Mouse (Mus musculus): ENCODE measurements around the gene Nr2e3.
"Not testable (repeated sequence)": the region's sequence is repeated elsewhere in the genome, so short reads cannot be mapped to it uniquely, and the experiment has no call there.

The Nr2e3 gene

DNA sequence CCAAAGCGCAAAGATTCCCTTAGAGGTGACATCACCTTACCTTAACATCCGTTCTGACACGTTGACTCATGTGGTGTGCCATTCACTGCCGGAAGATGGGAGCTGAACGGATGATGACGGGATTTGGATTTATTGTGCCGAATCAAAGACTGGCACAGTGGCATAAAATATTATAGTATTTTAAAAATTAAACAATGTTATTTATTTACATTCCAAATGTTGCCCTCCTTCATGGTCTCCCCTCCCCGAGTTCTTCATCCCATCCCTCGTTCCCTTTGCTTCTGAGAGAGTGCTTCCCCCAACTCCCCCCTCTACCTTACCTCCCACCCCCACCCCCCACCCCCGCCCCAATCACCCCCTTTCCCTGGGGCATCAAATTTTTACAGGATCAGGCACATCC is at the start of gene Nr2e3:
Nr2e3 (minus strand) TSS at position 101 of the 400 bp plus-strand sequence.
- DNase-seq: no peak

DNA sequence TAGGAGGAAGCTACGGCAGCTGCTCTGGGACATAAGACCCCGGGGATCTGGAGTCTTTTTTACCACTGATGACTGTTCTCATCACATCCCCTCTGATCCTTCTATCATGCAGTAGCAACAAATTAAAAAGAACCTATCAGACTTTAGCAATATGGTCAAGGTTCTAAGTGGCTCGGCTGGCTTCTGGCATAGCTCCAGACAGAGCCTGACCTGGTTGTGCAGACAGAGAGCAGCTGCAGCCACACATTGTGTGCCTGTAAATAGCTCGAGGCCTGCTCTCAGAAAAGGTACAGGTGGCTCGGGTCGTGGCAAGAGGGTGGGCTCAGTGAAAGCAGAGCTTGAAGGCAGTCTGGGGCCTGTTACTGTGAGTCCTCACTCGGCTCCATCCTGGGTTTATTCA is 48.5 kb upstream of the Nr2e3 start:
- no peak for DNase-seq

DNA sequence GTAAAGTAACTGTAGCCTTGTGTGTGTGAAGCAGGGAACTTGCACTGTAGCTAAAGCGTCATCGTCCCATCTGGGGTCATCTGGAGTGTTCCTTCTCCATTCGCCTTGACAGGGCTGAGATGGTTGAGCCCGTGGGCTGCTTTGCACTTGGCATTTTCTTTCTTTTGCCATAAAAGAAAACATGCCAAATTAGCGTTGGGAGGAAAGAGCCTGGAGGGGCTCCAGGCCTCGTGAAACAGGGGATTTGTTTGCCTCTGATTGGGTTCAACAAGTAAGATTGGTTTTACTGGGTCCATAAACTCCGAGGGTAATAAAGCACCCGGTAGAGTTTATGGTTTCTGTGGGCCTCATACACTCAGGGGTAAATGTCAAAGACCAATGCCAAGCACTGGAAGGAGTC is 41.9 kb upstream of the Nr2e3 start:
- DNase-seq: no peak

DNA sequence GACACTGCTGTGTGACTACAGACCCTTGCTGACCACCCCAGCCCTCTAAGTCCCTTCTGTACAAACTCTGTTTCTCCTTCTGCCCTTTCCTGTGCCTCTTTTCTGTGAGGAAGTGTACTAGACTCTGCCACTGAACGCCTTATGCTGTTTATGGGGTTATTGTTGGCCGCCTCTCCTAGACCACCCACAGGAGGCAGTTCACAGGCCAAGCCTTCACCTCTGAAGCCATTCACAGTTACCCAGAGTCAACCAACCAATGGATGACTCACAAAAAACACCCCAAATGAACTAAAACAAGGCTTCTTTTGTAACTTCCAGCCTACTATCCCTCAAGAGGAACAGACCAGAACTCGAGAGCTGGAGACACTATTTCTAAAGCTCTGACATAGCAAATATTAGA is 41.0 kb upstream of the Nr2e3 start:
- DNase-seq: no peak

DNA sequence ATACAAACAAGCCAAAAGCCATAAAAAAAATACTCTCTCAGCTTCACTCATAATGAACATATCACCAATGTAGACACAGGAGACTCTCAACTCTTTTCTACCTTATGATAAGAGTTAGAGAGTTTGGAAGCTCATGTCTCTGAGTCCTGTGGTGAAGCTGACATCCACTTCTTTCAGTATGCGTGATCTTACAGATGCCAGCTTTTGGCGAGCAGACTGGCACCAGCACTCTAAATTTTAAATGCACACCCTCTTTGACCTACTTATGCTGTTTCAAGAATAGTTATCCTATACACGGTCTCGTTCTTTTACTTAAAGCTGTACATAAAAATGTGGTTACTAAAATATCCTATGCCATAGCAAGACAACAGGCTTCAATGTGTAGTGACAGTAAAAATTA is 37.3 kb upstream of the Nr2e3 start:
- DNase-seq: no peak

DNA sequence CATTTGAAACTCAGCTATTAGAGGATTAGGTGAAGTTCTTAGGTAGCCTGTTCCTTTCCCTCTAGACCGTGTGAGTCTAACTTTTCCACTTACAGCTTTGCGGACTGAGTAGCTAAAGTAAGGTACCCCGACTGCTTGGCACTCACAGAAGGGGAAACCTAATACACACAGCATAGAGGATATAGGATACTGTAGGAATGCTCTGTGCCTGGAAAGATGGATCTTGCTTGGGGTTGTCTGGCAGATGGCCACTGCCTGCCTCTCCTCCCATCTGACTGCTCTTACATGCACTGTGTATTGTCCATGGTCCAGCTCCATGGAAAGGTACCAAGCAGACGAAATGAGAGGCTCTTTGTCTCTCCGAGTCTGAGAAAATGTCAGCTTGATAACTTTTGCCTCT is 30.9 kb upstream of the Nr2e3 start:
- no peak for DNase-seq

DNA sequence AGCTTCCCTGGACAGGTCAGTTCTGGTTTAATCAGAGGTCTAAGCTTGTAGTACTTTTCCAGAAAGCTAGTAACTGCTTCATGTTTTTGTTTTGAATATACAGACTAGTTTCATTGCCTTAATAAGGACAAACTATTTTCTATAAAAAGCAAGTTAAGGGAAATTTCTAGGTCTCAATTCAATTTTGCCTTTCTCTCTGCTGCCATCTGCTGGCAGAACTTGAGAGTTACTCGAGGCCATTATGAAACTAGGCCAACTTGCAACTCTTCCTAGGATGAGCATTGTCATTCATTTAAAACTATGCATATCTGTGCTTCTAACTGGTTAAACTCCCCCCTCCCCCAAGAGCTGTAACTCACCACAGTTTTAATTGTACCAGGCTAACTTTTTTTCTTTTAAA is 29.4 kb upstream of the Nr2e3 start:
- DNase-seq: peak; percentile 41

DNA sequence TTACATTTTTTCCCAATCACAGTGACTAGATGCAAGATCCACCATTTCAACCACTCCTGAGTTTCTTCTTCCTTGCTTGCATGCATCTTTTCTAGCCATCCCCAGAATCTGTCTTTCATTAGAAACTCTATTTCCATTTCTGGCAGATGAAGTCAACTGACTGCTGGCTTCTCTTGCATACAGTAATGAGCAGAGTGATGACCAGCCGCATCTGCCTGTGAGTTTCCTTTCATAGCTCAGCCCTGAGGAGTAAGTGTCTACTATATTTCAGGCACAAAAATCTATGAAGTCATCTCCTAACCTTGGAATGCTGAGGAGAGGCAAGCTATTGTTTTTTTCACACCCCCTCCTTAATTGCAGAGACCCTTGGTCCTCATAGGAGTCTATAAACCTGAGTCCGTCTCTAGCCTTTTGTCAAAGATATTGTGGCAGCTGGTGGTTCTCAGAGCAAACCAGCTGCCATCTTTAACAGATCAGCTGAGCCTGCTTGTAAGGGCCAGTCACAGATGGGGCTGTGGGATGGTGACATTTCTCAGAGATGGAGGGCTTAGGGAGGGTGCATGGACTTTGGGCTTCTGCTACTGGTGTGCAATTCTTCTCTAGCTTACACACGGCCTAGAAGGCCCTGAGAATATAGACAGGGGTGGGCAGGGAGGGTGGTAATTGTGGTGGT is 25.6 kb upstream of the Nr2e3 start:
- peak; percentile 34 for DNase-seq

DNA sequence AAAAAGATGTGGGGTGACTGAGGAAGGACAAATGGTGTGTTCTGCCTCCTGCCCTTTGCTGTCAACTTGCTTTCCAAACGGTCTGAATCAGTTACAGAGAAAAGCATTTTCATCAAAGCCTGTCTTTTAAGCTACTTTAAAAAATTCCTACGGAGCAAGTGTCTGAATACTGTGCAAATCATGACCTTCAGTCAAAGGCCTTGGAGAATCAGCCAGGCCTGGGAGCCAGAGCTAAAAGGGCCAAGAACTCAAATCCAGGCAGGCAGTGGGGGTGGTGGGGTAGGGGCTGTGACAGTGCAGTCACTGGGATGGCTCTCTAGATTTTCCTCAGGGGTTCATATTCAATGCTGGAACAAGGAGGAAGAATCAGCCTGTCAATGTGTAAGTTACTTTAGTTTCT is 20.7 kb upstream of the Nr2e3 start:
- no peak for DNase-seq

DNA sequence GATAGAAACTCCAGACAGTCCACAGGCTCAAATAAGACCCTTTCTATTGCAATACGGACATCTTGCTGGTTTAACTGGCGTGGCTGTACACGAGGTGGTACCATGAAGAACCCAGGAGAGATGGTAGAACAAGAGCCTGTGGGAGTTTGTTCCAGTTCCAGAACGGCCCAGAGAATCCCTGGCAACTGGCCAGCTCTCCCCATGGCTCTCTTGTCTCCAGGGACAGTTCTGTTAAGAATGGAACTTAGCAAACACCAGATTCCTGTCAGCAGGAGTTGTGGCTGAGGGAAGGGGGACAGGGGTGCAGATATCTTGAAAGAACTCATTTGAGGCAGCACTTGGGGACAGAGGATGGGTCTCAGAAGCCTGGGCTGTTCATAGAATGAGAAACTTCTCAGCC is 10.8 kb upstream of the Nr2e3 start:
- no peak for DNase-seq

DNA sequence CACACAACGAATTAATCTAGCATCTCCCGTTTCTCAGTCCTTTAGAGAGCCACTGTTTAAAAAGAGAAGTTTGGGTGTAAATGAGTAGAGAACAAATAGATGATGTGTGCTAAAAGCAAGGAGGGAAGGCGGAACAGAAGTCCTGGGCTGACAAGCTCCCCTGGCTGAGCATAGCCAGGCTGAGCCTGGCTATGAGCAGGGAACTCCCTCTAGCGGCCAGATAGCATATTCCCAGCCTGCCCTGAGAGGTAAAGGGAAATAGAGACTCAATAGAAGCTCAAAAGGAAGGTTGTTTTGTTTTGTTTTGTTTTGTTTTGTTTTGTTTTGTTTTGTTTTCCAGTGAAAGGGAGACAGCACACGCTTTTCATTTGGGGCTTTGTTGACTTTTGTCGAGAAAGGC is 8.9 kb upstream of the Nr2e3 start:
- peak; percentile 41 for DNase-seq

DNA sequence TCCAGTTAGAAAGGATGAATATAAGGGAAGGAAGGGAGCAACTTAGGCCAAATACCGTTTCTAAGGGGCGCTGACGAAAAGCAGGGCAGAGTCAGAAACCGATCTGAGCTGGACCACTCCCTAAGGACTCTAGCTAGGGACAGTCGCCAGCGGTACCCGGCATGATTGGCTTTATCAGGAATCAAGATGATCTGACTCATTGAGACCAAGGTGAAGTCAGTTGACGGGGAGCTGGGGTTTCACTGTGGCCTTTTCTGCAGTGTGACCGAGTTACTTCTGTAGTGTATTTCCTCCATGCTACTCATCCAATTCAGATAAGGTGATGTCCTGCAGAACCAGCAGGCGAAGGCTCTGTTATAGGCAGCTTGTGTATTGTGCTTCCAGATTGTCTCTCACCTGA is 4.6 kb upstream of the Nr2e3 start:
- no peak for DNase-seq

DNA sequence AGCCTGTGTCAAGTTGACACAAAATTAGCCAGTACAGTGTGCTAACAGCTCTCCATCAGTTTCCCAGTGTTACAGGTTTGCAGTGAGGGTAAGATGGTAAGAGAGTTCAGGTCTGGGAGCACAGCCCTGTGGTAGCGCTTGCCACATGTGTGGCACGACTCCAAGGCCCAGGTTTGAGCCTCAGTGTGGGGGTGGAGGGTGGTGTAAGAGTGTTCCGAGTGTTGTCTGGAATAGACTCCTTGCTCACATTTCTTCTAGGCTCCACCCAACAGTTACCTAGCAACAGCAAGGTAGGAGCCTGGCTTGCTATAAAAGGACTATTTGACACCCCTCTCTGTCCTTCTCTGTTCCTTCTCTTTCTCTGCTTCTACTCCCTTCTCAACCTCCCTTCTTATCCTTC is 3.9 kb upstream of the Nr2e3 start:
- no peak for DNase-seq

DNA sequence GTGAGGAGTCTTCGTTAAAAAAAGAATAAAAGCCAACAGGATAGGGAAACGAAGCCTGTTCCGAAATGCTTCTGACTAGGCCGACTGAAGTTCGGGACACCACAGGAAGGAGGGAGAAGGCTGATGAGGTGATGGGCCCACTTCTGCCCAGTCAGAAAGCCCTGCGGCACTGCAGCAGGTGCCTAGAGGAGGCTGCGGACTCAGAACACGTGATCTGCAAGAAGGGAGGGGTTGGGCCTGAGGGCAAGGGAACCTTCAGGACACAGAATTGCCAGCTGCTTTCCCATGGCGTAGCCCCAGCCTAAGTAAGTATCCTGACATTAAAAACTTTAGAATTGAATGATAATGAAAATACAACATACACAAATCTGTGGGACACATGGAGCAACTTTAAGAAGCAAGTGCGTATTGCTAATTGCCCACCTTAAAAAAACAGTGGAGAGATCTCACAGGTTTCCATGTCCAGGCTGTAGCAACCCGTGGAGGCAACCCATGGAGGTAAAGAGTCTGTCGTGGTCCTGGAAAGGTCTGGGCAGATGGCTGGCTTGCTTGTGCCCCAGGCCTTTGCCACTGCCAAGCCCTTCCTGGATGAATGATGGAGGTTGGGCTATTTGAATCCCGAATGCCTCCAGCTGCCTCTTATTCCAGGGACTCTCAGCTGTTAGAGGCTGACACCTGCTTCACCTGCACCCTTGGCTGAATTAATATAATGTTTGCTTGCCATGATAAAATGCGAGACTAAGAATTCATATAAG is 919 bp upstream of the Nr2e3 start:
- no peak for DNase-seq

DNA sequence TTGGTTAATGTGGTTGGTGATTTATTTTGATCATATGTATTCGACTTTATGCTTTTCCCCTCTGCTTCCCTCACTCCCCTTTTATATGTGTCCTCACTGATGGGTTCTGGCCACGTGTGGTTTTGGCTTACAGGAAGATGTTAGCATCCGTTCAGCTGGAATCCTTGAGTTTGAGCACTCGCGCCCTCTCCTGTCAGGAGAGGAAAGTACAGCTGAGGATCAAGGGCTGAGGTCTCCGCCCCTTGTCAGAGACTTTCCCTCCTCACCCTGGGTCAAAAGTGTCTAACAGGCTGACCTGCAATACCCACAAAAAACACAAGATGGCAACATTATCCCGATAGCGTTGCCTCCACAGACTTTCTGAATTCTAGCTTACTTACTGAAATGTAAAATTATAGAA is 1.2 kb downstream of the Nr2e3 start:
- DNase-seq: peak; percentile 58

DNA sequence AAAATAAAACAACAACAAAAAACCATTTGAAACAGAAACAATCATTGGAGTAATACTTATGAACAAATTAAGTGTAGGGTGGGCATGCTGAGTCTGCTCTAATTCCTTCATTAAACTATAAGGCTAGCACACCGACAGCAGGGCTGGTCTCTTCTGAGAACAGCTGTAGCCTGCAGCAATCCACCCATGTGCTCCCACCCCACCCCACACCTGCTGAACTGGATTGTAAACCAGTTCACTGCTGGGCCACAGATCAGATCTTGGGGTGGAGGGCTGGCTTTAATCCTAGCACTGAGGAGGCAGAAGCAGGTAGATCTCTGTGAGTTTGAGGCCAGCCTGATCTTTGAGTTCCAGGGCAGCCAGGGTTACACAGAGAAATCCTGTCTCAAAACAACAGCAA is 2.3 kb downstream of the Nr2e3 start:
- DNase-seq: not testable (repeated sequence)

DNA sequence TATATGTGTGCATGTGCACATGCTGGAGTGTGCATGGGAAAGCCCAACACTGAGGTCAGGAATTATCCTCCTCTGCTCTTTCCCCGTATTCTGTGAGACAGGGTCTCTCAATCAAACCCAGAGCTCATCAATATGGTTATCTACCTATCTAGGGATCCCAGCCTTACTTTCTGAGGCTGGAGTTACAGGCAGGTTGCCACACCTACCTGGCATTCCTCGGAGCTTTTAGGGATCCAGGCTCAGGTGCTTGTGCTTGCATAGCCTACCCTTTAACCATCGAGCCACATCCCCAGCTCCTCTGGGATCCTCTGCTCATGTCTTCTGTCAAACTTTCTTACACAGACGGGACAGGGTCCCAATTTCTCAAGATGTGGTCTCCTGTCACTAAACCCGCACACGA is 4.0 kb downstream of the Nr2e3 start:
- no peak for DNase-seq

DNA sequence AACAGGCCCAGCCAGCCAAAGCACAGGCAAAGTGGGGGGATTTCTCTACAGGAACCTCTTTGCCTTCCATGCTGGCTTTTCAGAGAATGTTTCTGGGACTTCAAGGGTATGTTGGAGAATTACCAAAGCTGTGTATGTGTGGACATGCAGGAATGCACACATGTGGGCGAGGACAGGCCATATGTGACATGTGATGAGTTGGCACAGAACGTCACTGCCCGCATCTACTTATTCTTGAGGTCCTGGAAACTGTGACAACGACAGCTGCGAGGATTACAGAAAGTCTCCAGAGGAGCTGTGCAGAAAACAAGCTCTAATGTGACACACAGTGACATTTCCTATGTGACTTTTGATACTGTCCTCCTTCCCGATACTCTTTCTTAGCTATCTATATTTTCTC is 4.8 kb downstream of the Nr2e3 start:
- DNase-seq: no peak

DNA sequence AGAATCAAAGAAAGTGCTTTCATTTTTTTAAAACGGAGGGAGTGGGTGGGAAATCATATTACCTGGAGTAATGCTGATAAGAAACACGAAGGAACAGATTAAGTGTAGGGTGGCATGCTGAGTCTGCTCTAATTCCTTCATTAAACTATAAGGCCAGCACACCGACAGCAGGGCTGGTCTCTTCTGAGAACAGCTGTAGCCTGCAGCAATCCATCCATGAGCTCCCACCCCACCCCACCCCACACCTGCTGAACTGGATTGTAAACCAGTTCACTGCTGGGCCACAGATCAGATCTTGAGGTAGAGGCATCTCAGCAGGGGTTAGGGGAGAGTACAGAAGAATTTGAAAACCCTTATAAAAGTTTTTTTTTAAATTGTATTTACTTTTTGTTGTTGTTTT is 5.3 kb downstream of the Nr2e3 start:
- DNase-seq: no peak

DNA sequence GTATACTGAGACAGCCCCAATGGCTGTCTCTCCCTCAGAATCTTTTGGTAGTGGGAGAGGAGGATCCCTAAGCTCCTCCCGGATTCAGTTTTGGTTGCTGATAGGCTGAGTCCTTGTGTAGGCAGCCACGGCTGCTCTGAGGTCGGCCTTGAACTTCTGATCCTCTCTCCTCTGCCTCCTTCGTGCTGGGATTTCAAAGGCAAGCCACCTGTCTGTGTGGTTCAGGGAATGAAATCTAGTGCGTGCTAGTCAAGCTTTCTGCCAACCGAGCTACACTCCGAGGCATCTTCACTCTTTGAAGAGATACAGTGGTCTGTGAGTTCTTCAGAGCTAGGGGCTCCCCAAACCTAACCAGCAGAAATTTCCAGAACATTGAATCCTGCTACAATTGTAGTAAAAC is 6.9 kb downstream of the Nr2e3 start:
- no peak for DNase-seq

DNA sequence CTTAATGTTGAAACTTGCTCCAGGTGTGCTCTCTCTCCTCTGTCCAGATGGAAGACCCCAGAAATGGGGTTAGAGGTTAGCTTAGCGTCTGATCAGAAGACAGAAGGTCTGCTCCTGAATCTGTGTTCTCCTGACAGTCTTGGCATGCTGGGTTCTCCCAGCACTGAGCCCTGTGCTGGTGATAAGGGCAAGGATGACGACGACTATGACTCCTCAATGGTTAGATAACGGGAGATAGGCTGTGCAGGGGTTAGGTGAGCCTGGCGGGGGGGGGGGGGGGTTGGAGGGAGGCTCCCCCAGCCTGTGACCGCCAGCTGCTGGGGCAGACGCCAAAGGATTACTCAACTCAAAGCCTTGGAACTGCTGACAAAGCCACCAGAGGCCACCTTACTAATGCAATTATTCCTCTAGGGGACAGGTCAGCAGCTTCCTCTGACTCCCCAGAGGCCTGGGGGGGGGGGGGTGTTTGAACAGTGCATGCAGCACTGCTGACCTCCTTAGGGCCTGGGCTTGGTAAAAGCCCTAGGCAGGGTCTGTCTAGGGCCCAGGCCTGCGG is 7.9 kb downstream of the Nr2e3 start:
- no peak for DNase-seq

DNA sequence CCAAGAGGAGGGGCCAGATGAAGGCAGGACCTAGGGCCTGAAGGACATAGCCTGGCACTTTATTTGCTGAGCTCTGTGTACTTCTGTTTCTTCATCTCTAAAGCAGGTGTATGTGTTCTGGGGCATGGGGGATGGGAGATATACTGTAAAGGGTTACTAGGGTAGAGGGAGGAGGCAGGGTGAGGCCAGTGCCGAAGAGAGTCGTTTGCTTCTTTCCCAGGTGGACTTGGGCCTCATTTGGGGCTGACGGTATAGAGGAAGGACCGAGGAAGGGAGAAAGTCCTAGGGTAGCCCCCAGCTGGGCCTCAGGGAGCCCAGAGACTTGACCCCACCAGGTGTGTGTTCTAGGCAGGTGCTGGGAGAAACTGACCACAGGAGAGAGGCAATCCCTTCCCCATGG is 8.5 kb downstream of the Nr2e3 start:
- no peak for DNase-seq

DNA sequence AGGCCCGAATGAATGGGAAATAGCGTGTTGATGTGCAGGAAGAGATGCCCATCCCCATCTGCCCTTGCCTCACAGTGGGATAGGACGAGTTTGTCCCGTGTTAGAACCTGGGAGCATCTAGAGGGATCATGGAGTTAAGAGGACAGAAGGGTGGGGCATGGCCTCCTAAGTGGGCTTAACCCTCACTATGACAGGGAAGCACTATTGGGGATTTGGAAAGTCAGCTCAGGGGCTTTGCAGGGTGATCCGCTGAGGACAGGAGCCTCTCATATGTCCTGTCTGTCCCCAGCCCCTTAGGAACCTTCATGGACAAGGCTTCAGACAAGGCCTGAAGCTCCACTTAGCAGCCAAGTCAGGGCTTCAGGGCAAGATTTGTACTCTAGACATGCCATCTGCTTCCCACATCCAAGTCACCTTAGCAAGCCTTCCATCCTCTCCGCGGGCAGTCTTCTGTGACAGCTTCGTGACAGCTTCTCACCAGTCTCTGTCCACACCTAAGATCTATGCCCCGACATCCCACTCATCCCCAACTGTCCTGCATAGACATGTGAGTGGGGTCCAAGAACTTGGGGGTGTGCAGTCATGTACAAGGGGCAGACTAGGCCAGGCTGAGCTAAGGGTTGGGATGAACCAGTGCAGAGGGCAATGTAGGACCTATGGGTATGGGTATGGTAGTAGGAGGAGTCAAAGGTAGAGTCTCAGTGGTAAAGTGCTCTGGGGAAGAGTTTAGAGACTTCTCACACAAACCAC is 9.3 kb downstream of the Nr2e3 start:
- DNase-seq: no peak

DNA sequence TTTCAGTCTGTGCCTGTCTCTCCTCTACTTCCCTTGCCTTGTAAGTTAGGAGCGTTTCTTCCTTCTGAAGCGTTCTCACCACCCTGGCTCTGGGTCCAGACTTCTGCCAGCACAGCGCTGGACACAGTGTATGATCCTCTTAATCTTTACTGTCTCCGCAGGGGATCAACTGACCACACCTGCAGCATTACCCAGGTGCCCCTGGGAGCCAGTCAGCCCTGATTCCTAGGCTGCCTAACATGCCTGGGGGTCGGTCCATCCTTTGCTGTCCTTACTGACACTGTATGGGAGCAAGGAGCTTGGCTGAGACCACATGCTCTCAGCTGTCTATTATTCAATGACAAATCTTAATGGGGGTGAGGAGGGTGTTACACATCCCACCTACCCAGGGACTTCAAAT is 10.5 kb downstream of the Nr2e3 start:
- DNase-seq: no peak
